Mouse (Mus musculus) lung, postnatal 0 days (tissue): ENCODE results near the gene Efcab6.

Experiments used
- CTCF ChIP-seq: IDR thresholded peaks from 2 replicates; pipeline ENCODE4 v1.5.1; 2016; ENCODE audit warnings: antibody characterized with exemption, mild to moderate bottlenecking
- EP300 ChIP-seq: IDR thresholded peaks from 2 replicates; pipeline ENCODE4 v1.6.1; 2016; ENCODE audit warnings: antibody characterized with exemption, mild to moderate bottlenecking, control low read depth

GRCm38 (mm10) chr15:83996864-83997263 is 68.3 kb downstream of the Efcab6 start:
- TF ChIP-seq EP300 = no peak
- no peak for TF ChIP-seq CTCF
